Mouse (Mus musculus): ENCODE results near the gene Neb.

DNA sequence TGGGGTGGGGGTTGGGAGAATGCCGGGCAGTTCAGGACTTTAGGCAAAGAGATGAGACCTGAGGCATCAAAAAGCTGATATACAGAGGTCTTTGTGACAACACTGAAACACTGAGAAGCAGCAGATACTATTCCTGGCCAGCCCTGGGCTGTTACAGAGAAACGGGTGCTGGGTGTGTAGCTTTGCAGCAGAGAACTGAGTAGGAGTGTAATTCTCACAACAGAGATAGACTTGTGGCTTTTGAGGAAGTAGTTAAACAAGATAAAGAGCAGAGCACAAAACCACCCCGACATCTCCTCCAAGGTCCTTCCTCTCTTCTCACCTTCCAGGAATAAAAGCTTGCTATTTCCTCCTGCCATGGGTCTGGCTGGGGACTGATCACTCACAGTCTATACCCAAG is 62.5 kb downstream of the Neb start:
- no peak for TF ChIP-seq POLR2A (IDR thresholded peaks at IDR 0.05; ENCODE audit: insufficient read depth, low read depth, low read length)
- no peak for TF ChIP-seq CTCF (IDR thresholded peaks at IDR 0.05; ENCODE audit: insufficient read depth, low read depth, low read length)
